17 mouse cellular contexts compared by ENCODE assay signal in the genomic region with DNA sequence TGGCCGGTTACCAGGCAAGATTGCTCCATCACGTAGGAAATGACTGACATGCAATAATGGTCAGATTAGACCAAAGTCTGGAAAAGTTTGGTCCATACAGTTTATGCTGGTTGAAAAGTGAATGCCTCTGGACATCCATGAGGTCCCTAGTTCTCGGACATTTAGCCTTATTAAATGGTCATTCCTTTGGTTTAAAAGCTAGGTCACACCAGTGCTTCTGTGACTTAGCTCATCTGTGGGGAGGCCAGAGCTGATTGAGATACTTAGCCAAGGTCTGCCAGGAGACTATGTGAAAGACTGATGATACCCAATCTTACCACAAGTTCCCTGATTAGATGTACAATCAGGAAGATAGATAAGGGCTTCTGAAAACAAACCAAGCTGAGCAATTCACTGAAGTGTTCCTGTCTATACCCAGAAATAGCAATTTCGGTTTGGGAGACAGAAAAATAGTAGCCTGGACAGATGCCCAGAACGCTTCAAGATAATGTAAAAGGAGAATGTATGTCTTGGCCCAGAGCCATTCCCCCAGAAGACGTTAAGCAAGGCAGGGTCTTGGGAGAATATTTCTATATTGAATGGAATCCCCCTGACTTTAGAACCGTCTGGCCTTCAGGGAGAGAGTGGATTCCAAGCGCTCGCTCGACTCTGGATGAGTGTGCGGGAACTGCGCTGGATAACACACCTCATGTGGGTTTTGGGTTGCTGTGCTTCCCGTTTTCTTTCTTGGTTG.
DNase-seq lines count a peak whose midpoint lies in the region; ATAC-seq and TF ChIP-seq lines count a peak whose summit lies in the region.
"Had no signal": no experiment of that assay in that cellular context is flagged by ENCODE, and none has a peak within 500 bp of the region (broad histone marks: within the 10 kb centered on the region; RNA-seq: fewer than 3 reads in every experiment).

No protein-coding gene starts in this region.

- no peaks in the 10 kb centered on the region for H3K79me2 ChIP-seq in heart, adult 2 months (replicated peaks; ENCODE audit: control insufficient read depth, insufficient read depth, low read length)

- H3K4me2 ChIP-seq in heart, embryonic 13.5 days = no peak overlapping the region
- H3K4me2 ChIP-seq in kidney, postnatal 0 days (ENCODE audit: low read length) = no peak overlapping the region
- H3K4me2 ChIP-seq in stomach, embryonic 14.5 days (replicated peaks; ENCODE audit: low read depth, low read length) = no peak overlapping the region
- H3K4me2 ChIP-seq in stomach, postnatal 0 days (replicated peaks; ENCODE audit: low read depth) = no peak overlapping the region
- H3K4me2 ChIP-seq: forebrain, embryonic 15.5 days; hindbrain, embryonic 15.5 days; midbrain, embryonic 12.5 days; neural tube, embryonic 15.5 days had no signal

- no peaks in the 10 kb centered on the region for H3K9me3 ChIP-seq in heart, embryonic 13.5 days
- no peaks in the 10 kb centered on the region for H3K9me3 ChIP-seq in kidney, postnatal 0 days (replicated peaks; ENCODE audit: low read length)
- H3K9me3 ChIP-seq in stomach, embryonic 14.5 days (ENCODE audit: control insufficient read depth, low read depth, low read length) = no peaks in the 10 kb centered on the region
- H3K9me3 ChIP-seq in stomach, postnatal 0 days (ENCODE audit: control insufficient read depth, low read length) = no peaks in the 10 kb centered on the region
- H3K9me3 ChIP-seq: forebrain, embryonic 15.5 days; hindbrain, embryonic 15.5 days; midbrain, embryonic 12.5 days; neural tube, embryonic 15.5 days had no signal

- intact Hi-C loops in heart, adult 2 months (cut with DNase I) = no loop called here

- H3K27ac ChIP-seq in heart, embryonic 13.5 days (replicated peaks) = peak overlapping the region; percentile 65
- H3K27ac ChIP-seq in heart, adult 2 months = no peak overlapping the region
- peak overlapping the region; percentile 5; the same call in 1 of the 2 replicates for H3K27ac ChIP-seq in kidney, postnatal 0 days
- H3K27ac ChIP-seq in stomach, embryonic 14.5 days (ENCODE audit: low read length) = peak overlapping the region; percentile 53; the same call in 1 of the 2 replicates
- no peak overlapping the region for H3K27ac ChIP-seq in stomach, postnatal 0 days (replicated peaks)
- H3K27ac ChIP-seq: forebrain, embryonic 15.5 days; hindbrain, embryonic 15.5 days; liver, embryonic 14.5 days; macrophage; midbrain, embryonic 12.5 days; neural tube, embryonic 15.5 days had no signal

- peak; percentile 42; the same call in 1 of the 2 replicates for ATAC-seq in heart, embryonic 13.5 days (ENCODE audit: extremely low read depth, insufficient number of reproducible peaks, low FRiP score, low TSS enrichment)
- ATAC-seq in kidney, postnatal 0 days (replicated peaks; ENCODE audit: low FRiP score, low read depth) = no peak
- ATAC-seq in stomach, embryonic 14.5 days (ENCODE audit: insufficient number of reproducible peaks, insufficient read depth, low FRiP score, low read depth) = peak; percentile 65; the same call in 1 of the 2 replicates
- no peak for ATAC-seq in stomach, postnatal 0 days (ENCODE audit: low FRiP score, low TSS enrichment)
- no peak for ATAC-seq in inflammation-experienced regulatory T-cells, adult 6 months
- ATAC-seq: forebrain, embryonic 15.5 days had no signal

- H3K4me3 ChIP-seq in heart, embryonic 13.5 days = no peak overlapping the region
- H3K4me3 ChIP-seq in heart, adult 2 months = no peak overlapping the region
- no peak overlapping the region for H3K4me3 ChIP-seq in kidney, postnatal 0 days (replicated peaks; ENCODE audit: low read depth, low read length)
- no peak overlapping the region for H3K4me3 ChIP-seq in stomach, embryonic 14.5 days (ENCODE audit: low read depth, low read length)
- no peak overlapping the region for H3K4me3 ChIP-seq in stomach, postnatal 0 days (ENCODE audit: low read depth, low read length)
- H3K4me3 ChIP-seq: forebrain, embryonic 15.5 days; hindbrain, embryonic 15.5 days; midbrain, embryonic 12.5 days; neural tube, embryonic 15.5 days had no signal

- DNase-seq in heart, adult 2 months = no peak
- peak; percentile 80 for DNase-seq in kidney, postnatal 0 days (ENCODE audit: low spot score)
- DNase-seq in kidney, postnatal 14 days = no peak
- no peak for DNase-seq in stomach, postnatal 0 days (ENCODE audit: low spot score)
- DNase-seq: adrenal gland, adult 2 months; cerebellum, adult 2 months; kidney, postnatal 10 days; retina, postnatal 1 day had no signal

- no peak for TF ChIP-seq CTCF in heart, adult 2 months (IDR thresholded peaks at IDR 0.05)
- TF ChIP-seq CTCF in kidney, postnatal 0 days (IDR thresholded peaks at IDR 0.05; ENCODE audit: low read depth) = no peak
- no peak for TF ChIP-seq CTCF in stomach, postnatal 0 days (IDR thresholded peaks at IDR 0.05; ENCODE audit: low read depth)

- 47% methylated on average over 13 of the region's 13 CpGs for WGBS in heart, embryonic 13.5 days
- WGBS in heart, adult 2 months = 40% methylated on average over 13 of the region's 13 CpGs
- WGBS in kidney, postnatal 0 days = 53% methylated on average over 13 of the region's 13 CpGs
- 47% methylated on average over 13 of the region's 13 CpGs for WGBS in stomach, embryonic 14.5 days
- WGBS in stomach, postnatal 0 days = 54% methylated on average over 13 of the region's 13 CpGs

- TF ChIP-seq POLR2A in heart, adult 2 months (IDR thresholded peaks at IDR 0.05; ENCODE audit: insufficient read depth, low read depth, low read length) = no peak

- no peak overlapping the region for H3K9ac ChIP-seq in heart, embryonic 13.5 days
- H3K9ac ChIP-seq in heart, adult 2 months (ENCODE audit: low read depth, low read length) = no peak overlapping the region
- no peak overlapping the region for H3K9ac ChIP-seq in kidney, postnatal 0 days (ENCODE audit: low read depth, low read length)
- H3K9ac ChIP-seq in stomach, embryonic 14.5 days (replicated peaks; ENCODE audit: low read depth, low read length) = no peak overlapping the region
- no peak overlapping the region for H3K9ac ChIP-seq in stomach, postnatal 0 days (ENCODE audit: low read length)
- H3K9ac ChIP-seq: forebrain, embryonic 15.5 days; hindbrain, embryonic 15.5 days; liver, embryonic 14.5 days; midbrain, embryonic 12.5 days; neural tube, embryonic 15.5 days had no signal

- peaks cover 34% of the 10 kb centered on the region for H3K27me3 ChIP-seq in heart, embryonic 13.5 days (replicated peaks)
- no peaks in the 10 kb centered on the region for H3K27me3 ChIP-seq in heart, adult 2 months (ENCODE audit: control insufficient read depth, insufficient read depth, low read length)
- no peaks in the 10 kb centered on the region for H3K27me3 ChIP-seq in kidney, postnatal 0 days (ENCODE audit: insufficient read depth, low read length)
- H3K27me3 ChIP-seq in stomach, embryonic 14.5 days (ENCODE audit: control insufficient read depth, insufficient read depth, low read length) = no peaks in the 10 kb centered on the region
- no peaks in the 10 kb centered on the region for H3K27me3 ChIP-seq in stomach, postnatal 0 days (ENCODE audit: control insufficient read depth, insufficient read depth, low read length)
- H3K27me3 ChIP-seq: forebrain, embryonic 15.5 days; hindbrain, embryonic 15.5 days; neural tube, embryonic 15.5 days had no signal

- H3K4me1 ChIP-seq in heart, embryonic 13.5 days = peaks cover 43% of the 10 kb centered on the region
- no peaks in the 10 kb centered on the region for H3K4me1 ChIP-seq in heart, adult 2 months (ENCODE audit: control insufficient read depth, insufficient read depth, low read length)
- H3K4me1 ChIP-seq in kidney, postnatal 0 days (replicated peaks; ENCODE audit: insufficient read depth, low read length) = no peaks in the 10 kb centered on the region
- peaks cover 19% of the 10 kb centered on the region; the same call in 1 of the 2 replicates for H3K4me1 ChIP-seq in stomach, embryonic 14.5 days (ENCODE audit: control insufficient read depth, insufficient read depth, low read length)
- H3K4me1 ChIP-seq in stomach, postnatal 0 days (replicated peaks; ENCODE audit: control insufficient read depth, insufficient read depth) = no peaks in the 10 kb centered on the region
- H3K4me1 ChIP-seq: hindbrain, embryonic 15.5 days; neural tube, embryonic 15.5 days had no signal

- no peak for TF ChIP-seq EP300 in heart, adult 2 months (IDR thresholded peaks at IDR 0.05; ENCODE audit: insufficient read depth, low read depth, low read length)
- TF ChIP-seq EP300 in stomach, postnatal 0 days (optimal IDR thresholded peaks at IDR 0.05) = no peak

- no peaks in the 10 kb centered on the region for H3K36me3 ChIP-seq in heart, embryonic 13.5 days
- H3K36me3 ChIP-seq in heart, adult 2 months (ENCODE audit: control insufficient read depth, insufficient read depth, low read length) = no peaks in the 10 kb centered on the region
- H3K36me3 ChIP-seq in kidney, postnatal 0 days (ENCODE audit: insufficient read depth, low read length) = no peaks in the 10 kb centered on the region
- H3K36me3 ChIP-seq in stomach, embryonic 14.5 days (ENCODE audit: control insufficient read depth, insufficient read depth, low read length) = no peaks in the 10 kb centered on the region
- no peaks in the 10 kb centered on the region for H3K36me3 ChIP-seq in stomach, postnatal 0 days (ENCODE audit: control insufficient read depth, insufficient read depth, low read length)
- H3K36me3 ChIP-seq: forebrain, embryonic 15.5 days; hindbrain, embryonic 15.5 days; midbrain, embryonic 12.5 days; neural tube, embryonic 15.5 days had no signal

Comparison
In these comparisons a context has a peak if more than half of its experiments do, and no peak if none do; other contexts are left out.
1. ATAC-seq: peak in heart, embryonic 13.5 days (single experiment) and stomach, embryonic 14.5 days (single experiment); none in kidney, postnatal 0 days (single experiment), stomach, postnatal 0 days (single experiment) and inflammation-experienced regulatory T-cells, adult 6 months (single experiment).
2. H3K27ac ChIP-seq: peak in heart, embryonic 13.5 days (single experiment), kidney, postnatal 0 days (single experiment) and stomach, embryonic 14.5 days (single experiment); none in heart, adult 2 months (single experiment) and stomach, postnatal 0 days (single experiment).